Mouse (Mus musculus): ENCODE data around the gene Rptor.

The Rptor gene

GRCm38 (mm10) chr11:119602177-119602700, 466 bp upstream of the Rptor start:
- DNase-seq (ENCODE audit: extremely low read depth, insufficient read length, low spot score), result no peak

GRCm38 (mm10) chr11:119603527-119603905, 811 bp downstream of the Rptor start:
- DNase-seq (ENCODE audit: extremely low read depth, insufficient read length, low spot score), result no peak

GRCm38 (mm10) chr11:119607464-119607863, 4.8 kb downstream of the Rptor start:
- no peak for DNase-seq (ENCODE audit: extremely low read depth, insufficient read length, low spot score)

GRCm38 (mm10) chr11:119611496-119611895, 8.8 kb downstream of the Rptor start:
- DNase-seq (ENCODE audit: extremely low read depth, insufficient read length, low spot score), result no peak

- DNase-seq (ENCODE audit: extremely low read depth, insufficient read length, low spot score), result no peak
These were observed 9.5 kb downstream of the Rptor start for GRCm38 (mm10) chr11:119612179-119612578.

GRCm38 (mm10) chr11:119615087-119615486, 12.4 kb downstream of the Rptor start:
- DNase-seq (ENCODE audit: extremely low read depth, insufficient read length, low spot score), result no peak

GRCm38 (mm10) chr11:119618763-119619162, 16.1 kb downstream of the Rptor start:
- DNase-seq (ENCODE audit: extremely low read depth, insufficient read length, low spot score), result no peak

GRCm38 (mm10) chr11:119621266-119621665, 18.6 kb downstream of the Rptor start:
- DNase-seq (ENCODE audit: extremely low read depth, insufficient read length, low spot score), result no peak

GRCm38 (mm10) chr11:119623800-119624199, 21.1 kb downstream of the Rptor start:
- DNase-seq (ENCODE audit: extremely low read depth, insufficient read length, low spot score), result no peak

- no peak for DNase-seq (ENCODE audit: extremely low read depth, insufficient read length, low spot score)
These were observed 21.7 kb downstream of the Rptor start for GRCm38 (mm10) chr11:119624401-119624800.

- DNase-seq (ENCODE audit: extremely low read depth, insufficient read length, low spot score), result no peak
These were observed 22.2 kb downstream of the Rptor start for GRCm38 (mm10) chr11:119624955-119625354.

GRCm38 (mm10) chr11:119625476-119625875, 22.8 kb downstream of the Rptor start:
- DNase-seq (ENCODE audit: extremely low read depth, insufficient read length, low spot score), result no peak

GRCm38 (mm10) chr11:119625943-119626342, 23.2 kb downstream of the Rptor start:
- DNase-seq (ENCODE audit: extremely low read depth, insufficient read length, low spot score), result no peak

- no peak for DNase-seq (ENCODE audit: extremely low read depth, insufficient read length, low spot score)
These were observed 24.5 kb downstream of the Rptor start for GRCm38 (mm10) chr11:119627243-119627642.

GRCm38 (mm10) chr11:119629072-119629471, 26.4 kb downstream of the Rptor start:
- no peak for DNase-seq (ENCODE audit: extremely low read depth, insufficient read length, low spot score)

GRCm38 (mm10) chr11:119630329-119630728, 27.6 kb downstream of the Rptor start:
- no peak for DNase-seq (ENCODE audit: extremely low read depth, insufficient read length, low spot score)

- no peak for DNase-seq (ENCODE audit: extremely low read depth, insufficient read length, low spot score)
These were observed 28.6 kb downstream of the Rptor start for GRCm38 (mm10) chr11:119631222-119631870.

GRCm38 (mm10) chr11:119636371-119636883, 33.7 kb downstream of the Rptor start:
- no peak for DNase-seq (ENCODE audit: extremely low read depth, insufficient read length, low spot score)

GRCm38 (mm10) chr11:119637519-119637918, 34.8 kb downstream of the Rptor start:
- no peak for DNase-seq (ENCODE audit: extremely low read depth, insufficient read length, low spot score)

GRCm38 (mm10) chr11:119640491-119640890, 37.8 kb downstream of the Rptor start:
- DNase-seq (ENCODE audit: extremely low read depth, insufficient read length, low spot score), result no peak

GRCm38 (mm10) chr11:119641831-119642381, 39.2 kb downstream of the Rptor start:
- DNase-seq (ENCODE audit: extremely low read depth, insufficient read length, low spot score), result no peak

GRCm38 (mm10) chr11:119643347-119643746, 40.6 kb downstream of the Rptor start:
- no peak for DNase-seq (ENCODE audit: extremely low read depth, insufficient read length, low spot score)
